Mouse (Mus musculus): ENCODE measurements around the gene H2-M10.6.

DNA sequence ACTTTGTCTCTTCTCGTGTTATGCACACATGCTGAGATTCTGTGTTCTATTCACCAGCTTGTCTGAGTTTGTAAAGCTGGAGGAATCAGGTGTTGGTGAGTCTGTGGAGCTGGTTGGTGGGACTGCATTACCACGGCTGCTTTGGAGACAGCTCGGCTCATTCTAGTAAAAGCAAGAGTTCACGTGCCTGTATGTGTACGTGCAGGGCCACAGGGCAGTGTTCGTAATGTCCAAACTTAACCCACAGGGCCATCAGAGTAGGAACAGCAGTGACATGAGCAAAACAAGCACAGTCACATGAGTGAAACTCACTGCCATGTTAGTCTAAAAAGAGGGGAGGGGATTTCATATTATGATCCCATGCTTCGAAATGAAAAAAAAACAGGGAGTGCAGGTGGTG, 31.7 kb downstream of the H2-M10.6 start:
- TF ChIP-seq CTCF (IDR thresholded peaks at IDR 0.05; ENCODE audit: low read depth) (no peak), EP300 (IDR thresholded peaks at IDR 0.05; ENCODE audit: low read depth) (no peak)

Data from liver, embryonic 14.5 days (tissue).